Mouse (Mus musculus) CH12.LX (cell line): ENCODE results near the gene Htra1.

Source experiments
- CTCF ChIP-seq, 2 experiments: IDR thresholded peaks in 1 of 2; conservative IDR thresholded peaks in 1 of 2; 2 replicates each; pipeline ENCODE4 v1.5.1; 2011 to 2012; ENCODE audit warnings: low read depth in 2 of 2, low read length in 2 of 2, improper control_type of control experiment in 1 of 2, inconsistent platforms in 1 of 2, mild to moderate bottlenecking in 1 of 2, moderate library complexity in 1 of 2
- GABPA ChIP-seq: IDR thresholded peaks from 2 replicates; pipeline ENCODE4 v1.6.1; 2012; ENCODE audit warnings: low read depth, low read length, improper control_type of control experiment, inconsistent platforms; ENCODE audit not compliant: insufficient replicate concordance
- IRF4 ChIP-seq: IDR thresholded peaks from 2 replicates; pipeline ENCODE4 v1.6.1; 2014; ENCODE audit warnings: low read depth, mild to moderate bottlenecking, inconsistent platforms, low read length, improper control_type of control experiment
- ZC3H11A ChIP-seq: IDR thresholded peaks from 2 replicates; pipeline ENCODE4 v1.6.1; 2012; ENCODE audit warnings: low read depth, mild to moderate bottlenecking, inconsistent platforms, low read length, improper control_type of control experiment

GRCm38 (mm10) chr7:130966876-130967275 lies 31.0 kb downstream of the Htra1 start:
- TF ChIP-seq CTCF (conservative IDR thresholded peaks at IDR 0.05 in 1 of 2, IDR thresholded peaks at IDR 0.05 in 1 of 2; ENCODE audit: low read depth in 2 of 2, low read length in 2 of 2) (no peak), ZC3H11A (no peak), GABPA (no peak), IRF4 (no peak)
